Mouse (Mus musculus) layer of hippocampus, adult 2 months (tissue): ENCODE results near the gene 1600014C10Rik. TPM values are rescaled to one million over a fixed set of nuclear protein-coding genes. Genes with fewer than 3 reads are reported as not detected.

Source experiments
- DNase-seq, 2 experiments: peaks; one replicate each; pipeline ENCODE4 v3.0.0; 2022; ENCODE audit warnings: low spot score in 2 of 2
- H3K27ac ChIP-seq: fragments of 200-600 bp; 2 replicates; pipeline ENCODE4 v1.8.1; 2022
- H3K4me3 ChIP-seq: fragments of 200-600 bp; 2 replicates; pipeline ENCODE4 v1.8.1; 2022; ENCODE audit warnings: mild to moderate bottlenecking
- CTCF ChIP-seq: fragments of 200-600 bp; conservative IDR thresholded peaks from 2 replicates; pipeline ENCODE4 v1.8.1; 2022; ENCODE audit warnings: antibody characterized with exemption, mild to moderate bottlenecking, moderate library complexity
- total RNA-seq, 2 experiments: library from RNA; stranded (reverse); gene quantifications; 2 replicates each; pipeline ENCODE4 v1.2.3; 2021

1600014C10Rik gene
- total RNA-seq, 2 experiments from 2014 or later, result 24.0 to 29.5 TPM

DNA sequence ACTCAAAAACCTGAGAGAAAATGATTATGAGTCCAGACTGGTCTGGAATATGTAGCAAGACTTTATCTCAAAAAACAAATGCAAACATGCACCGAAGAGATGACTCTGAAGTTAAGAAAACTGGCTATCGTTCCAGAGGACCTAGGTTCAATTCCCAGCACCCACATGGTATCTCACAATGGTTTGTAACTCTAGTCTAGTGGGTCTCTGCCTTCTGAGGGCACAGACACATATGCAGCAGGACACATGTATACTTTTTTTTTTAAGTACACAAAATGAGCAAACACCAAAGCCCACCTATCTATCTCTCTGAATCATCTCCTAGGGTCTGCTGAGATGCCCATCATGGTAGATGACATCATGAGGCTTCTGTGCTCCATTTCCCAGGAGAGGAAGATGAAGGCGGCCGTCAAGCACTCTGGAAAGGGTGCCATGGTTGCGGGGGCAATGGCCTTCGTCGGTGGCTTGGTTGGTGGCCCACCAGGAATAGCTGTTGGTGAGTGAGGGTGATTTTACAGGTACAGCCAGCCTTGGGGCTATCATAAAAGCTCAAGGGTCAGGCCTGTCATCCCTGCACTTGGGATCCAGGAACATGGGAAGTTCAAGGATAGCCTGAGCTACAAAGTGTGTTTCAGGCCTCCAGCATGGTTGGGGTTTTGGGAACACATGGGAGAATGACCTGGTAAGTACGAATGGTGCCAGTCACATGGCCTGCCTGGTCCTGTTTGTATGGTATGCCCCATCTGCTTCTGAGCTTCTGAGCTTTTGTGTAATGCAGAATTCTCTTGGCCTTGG, 5.5 kb downstream of the 1600014C10Rik start:
- no peak for DNase-seq
- no peak overlapping the region for H3K4me3 ChIP-seq
- no peak for TF ChIP-seq CTCF
- H3K27ac ChIP-seq, result 0 out of 2 replicates have a peak overlapping the region, but pooled peaks have one; percentile 21

DNA sequence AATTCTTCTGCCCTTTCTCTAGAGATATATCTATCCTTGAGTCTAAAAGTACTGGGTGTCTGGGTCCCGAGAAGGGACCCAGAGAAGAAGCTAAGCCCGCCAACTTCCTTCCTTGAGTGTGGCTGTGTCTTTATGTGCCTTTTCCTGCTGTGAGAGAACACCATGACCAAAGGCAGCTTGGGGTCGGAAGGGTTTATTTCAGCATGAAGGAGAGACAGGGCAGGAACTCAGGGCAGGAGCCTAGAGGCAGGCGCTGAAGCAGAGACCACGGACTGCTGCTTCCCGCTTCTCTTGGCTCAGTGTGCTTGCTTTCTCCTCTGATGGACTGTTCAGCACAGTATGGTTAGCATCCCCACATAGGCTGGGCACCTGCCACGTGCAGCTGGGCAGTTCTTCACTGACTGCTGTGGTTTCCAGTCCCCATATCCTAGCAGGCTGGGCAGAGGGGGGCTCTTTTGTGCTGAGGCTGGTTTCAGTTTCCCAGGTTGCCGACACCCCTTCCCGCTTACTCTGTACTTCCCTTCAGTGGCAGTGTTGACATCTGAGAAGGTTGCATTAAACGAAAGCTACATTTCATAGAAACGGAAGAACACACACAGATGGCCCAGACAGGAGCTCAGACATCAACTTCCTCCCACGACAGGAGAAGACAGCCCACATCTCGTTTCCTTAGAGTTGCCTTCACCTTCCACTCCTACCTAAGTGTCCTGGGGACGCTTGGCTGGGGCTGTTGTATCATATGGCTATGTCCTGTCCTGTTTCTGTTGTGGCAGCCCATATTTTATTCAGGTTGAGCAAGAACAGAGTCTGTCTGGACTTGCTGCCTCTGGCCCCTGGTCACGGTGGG, 6.3 kb downstream of the 1600014C10Rik start:
- 0 out of 2 replicates have a peak overlapping the region, but pooled peaks have one; percentile 21 for H3K27ac ChIP-seq
- no peak for DNase-seq
- TF ChIP-seq CTCF, result no peak
- no peak overlapping the region for H3K4me3 ChIP-seq

DNA sequence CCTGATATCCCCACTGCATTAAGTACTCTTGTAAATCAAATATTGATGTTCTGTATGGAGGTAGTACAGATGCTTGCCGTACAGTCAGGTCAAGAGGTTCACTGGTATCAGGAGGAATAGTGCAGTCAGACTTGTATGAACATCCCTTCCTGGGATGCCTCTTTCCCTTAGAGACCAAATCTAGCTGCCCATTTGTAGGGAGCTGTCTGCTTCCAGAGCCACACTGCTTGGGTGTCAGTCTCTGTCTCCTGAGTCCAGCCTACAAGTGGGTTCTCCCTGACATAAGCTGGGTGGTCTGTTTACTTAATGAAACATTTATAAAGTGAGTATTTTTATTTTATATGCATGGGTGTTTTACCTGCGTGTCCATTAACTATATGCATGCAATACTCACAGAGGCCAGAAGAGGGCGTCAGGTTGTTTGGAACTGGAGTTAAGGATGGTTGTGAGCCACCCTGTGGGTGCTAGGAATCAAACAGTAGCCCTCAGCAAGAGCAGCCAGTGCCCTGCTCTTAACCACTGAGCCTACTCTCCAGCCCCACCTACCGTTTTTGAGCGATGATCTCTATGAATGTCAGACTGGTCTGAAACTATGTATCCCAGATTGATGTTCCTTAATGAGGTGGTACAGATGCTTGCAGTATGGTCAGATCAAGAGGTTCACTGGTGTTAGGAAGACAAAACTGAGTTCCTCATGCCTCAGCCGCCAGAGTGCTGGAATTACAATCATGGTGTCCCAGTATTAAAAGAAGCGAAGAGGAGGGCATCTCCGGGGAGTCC, 7.2 kb downstream of the 1600014C10Rik start:
- Histone ChIP-seq H3K27ac (no peak overlapping the region), H3K4me3 (no peak overlapping the region)
- no peak for DNase-seq
- peak; percentile 66 for TF ChIP-seq CTCF

DNA sequence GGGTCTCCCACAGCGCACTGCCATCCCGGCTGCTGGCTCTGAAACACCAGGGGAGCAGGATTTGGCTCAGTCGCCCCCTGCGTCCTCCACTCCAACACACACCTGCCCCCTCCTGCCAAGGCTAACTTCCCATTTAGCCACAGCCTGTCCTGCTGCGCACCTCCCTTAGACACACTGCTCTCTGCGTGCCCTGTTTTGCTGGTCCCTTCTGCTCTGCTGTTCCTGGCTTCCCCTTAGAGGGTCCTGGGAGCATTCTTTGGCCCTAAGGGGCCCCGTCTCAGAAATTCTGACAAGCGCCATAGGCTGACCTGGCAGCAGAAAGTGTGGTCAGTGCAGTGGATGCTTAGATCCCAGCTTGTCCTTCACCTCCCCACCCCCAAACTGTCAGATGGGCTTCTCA, 8.1 kb downstream of the 1600014C10Rik start:
- Histone ChIP-seq H3K27ac (no peak overlapping the region), H3K4me3 (no peak overlapping the region)
- TF ChIP-seq CTCF, result no peak
- no peak for DNase-seq

DNA sequence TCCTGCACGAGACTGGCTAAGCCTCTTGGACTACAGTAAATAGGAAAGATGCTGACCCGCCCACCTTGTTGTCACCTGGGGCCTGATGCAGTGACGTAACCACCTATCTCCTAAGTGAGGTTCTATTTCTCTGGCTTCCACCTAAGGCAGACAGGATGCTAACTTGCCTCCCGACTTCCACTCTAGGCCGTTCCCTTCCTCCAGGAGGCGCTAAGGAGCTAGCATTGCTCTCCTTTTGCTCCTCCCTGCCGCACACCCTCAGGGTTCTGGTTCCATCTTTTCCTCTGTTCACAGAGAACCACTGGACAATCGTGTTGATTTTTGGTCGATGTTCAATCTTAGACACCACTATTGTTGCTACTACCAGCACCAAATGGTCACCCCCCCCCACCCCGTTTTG, 8.6 kb downstream of the 1600014C10Rik start:
- TF ChIP-seq CTCF, result peak; percentile 60
- Histone ChIP-seq H3K27ac (no peak overlapping the region), H3K4me3 (no peak overlapping the region)
- DNase-seq, result no peak

DNA sequence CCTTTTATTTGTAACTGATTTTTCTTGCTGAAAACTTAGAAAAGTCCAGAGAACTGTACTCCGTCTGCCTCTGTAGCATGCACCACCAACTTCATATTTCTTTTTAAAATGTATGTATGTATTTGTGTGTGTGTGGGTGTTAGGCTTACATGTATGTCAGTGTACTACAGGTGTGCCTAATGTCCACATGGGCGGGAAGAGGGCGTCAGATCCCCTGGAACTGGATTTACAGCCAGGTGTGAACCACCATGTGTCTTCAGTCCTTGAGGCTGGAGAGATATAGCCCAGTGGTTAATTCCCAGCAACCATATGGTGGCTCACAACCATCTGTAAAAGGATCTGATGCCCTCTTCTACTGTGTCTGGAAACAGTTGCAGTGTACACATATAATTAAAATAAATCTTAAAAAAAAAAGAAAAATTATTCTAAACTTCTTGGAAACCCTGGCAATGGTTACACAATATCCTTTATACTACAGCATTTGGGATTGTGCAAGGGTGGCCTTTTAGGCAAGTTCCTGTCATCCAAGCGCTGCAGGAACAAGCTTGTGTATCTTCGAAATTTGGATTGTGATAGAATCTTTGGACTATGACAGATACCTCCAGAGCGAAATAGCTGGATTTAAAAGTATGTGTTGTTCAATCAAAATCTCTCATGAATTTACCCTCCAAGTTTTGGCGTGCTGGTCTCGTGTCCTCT, 17.0 kb downstream of the 1600014C10Rik start:
- no peak for TF ChIP-seq CTCF
- H3K4me3 ChIP-seq, result peak overlapping the region; percentile 44
- peak overlapping the region; percentile 95 for H3K27ac ChIP-seq
- DNase-seq, result no peak

DNA sequence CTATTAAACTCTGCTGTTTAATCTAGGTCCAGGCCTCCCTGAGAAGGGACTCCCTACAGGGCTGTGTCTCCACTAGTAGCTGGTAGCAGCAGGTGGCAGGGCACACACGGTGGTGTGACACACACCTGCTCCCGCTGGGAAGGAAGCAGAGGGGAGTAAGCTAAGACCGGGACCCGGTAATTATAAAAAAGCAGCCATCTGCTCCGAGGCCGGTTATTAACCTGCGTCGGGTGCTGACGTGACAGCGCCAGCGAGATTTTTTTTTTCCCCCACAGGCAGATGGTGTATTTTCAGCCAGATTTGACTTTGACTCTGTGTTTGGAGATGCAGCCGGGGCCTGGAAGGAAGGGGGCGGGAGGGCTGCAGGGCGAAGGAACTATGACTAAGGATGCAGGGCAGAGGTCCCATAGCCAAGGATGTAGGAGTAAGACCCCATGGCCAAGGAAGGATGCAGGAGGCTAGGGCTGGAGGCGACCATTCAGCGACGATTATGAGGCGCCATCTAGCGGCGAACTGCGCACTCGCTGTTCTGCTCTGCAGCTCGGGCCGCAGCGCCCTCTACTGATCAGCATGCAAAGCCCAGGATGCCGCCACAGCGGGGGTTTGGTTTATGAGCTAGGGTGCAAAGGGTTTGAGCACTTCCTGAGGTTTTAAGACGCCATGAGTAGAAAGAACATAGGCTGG, 17.7 kb downstream of the 1600014C10Rik start:
- TF ChIP-seq CTCF, result peak; percentile 99
- peak; percentile 81 to 94 for DNase-seq
- H3K4me3 ChIP-seq, result peak overlapping the region; percentile 44
- peak overlapping the region; percentile 95 for H3K27ac ChIP-seq

DNA sequence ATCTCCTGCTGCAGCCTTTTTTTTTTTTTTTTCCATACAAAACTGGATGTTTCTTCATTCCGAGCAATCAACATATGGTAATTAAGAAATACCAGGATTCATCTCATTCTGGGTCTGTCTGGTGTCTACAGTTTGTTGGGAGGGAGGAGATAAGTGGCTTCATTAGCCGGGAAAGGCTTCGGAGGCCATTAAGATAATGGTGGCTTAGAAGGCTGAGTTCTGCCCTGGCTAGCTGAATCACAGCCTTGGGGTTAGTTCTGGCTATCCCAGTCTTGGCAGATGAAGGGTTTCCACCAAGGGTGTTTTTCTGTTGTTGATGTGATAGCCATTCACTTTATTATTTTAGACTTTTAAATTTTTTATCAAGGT, 18.3 kb downstream of the 1600014C10Rik start:
- TF ChIP-seq CTCF, result peak; percentile 1; the same call in 1 of the 2 replicates
- H3K4me3 ChIP-seq, result peak overlapping the region; percentile 44; the same call in 1 of the 2 replicates
- H3K27ac ChIP-seq, result peak overlapping the region; percentile 95
- no peak for DNase-seq

DNA sequence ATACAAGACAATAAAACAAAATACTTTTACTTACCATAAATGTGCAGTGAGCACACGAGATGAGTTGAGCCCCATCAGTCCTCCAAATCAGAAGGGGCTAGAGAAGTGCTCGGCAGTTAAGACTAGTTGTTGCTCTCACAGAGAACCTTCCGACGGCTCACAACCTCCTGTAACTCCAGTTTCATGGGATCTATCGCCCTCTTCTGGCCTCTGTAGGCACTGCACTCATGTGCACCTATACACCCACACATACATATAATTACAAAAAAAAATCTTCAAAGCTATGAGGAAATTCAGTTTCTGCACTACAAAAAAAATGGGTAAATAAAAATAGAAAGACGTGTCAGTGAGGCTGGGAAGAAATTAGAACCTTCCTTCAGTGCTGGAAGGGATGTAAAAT, 21.3 kb downstream of the 1600014C10Rik start:
- Histone ChIP-seq H3K27ac (no peak overlapping the region), H3K4me3 (no peak overlapping the region)
- TF ChIP-seq CTCF, result peak; percentile 62
- no peak for DNase-seq

DNA sequence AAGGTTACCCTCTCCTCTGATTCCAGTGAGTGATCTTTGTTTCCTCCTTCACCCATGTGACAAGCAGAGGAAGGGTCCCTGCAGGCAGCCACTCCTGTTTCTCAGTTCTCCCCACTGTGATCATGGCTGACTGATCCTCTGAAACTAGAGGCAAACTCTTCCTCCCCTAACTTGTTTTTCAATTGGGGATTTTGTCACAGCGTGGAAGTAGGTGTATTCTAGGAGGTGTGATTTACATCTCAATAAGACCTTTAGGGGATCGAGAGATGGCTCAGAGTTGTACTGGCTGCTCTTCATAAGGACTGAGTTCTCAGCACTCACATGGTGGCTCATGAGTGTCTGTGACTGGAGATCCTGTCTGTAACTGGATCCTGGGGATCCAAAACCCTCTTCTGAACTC, 22.8 kb downstream of the 1600014C10Rik start:
- DNase-seq, result no peak
- H3K27ac ChIP-seq, result no peak overlapping the region
- TF ChIP-seq CTCF, result no peak

DNA sequence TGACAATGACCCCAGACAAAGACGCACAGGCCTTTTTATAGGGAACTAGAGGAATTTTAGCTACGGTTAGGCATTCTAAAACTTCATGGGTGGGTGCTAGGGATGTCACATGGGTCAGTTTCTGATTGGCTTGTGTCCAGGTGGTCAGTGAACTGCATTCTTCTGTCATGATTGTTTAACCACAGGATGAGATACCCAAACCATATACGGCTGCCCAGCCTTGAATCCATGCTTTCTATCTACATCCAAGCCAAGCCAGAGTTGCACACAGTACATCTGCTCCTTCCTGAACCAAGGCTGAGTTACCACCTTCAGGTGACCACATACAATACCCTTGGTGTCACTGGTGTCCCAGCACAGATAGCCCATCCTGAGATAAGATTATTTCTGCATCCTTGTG, 23.5 kb downstream of the 1600014C10Rik start:
- DNase-seq, result no peak
- no peak overlapping the region for H3K4me3 ChIP-seq
- TF ChIP-seq CTCF, result no peak
- H3K27ac ChIP-seq, result no peak overlapping the region

More for the DNA sequence above, 22.8 kb downstream of the 1600014C10Rik start:
- no peak overlapping the region for H3K4me3 ChIP-seq

DNA sequence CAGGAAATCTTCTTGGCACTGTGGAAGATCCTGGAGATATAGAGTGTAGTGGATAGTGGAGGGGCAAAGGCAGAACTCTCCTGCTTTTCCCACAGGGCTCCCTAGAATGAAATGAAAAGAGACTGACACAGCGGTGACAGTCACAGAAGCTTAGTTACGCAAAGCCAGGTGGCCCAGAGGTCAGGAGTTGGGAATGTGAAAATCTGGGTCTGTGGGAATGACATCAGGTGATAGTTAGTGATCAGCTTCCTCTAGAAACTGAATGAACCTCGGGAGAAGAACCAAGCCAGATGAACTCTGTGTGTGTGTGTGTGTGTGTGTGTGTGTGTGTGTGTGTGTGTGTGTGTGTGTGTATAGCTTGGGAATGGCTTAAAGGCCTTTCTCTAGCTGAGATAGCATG, 26.0 kb downstream of the 1600014C10Rik start:
- TF ChIP-seq CTCF, result no peak
- DNase-seq, result no peak
- Histone ChIP-seq H3K27ac (no peak overlapping the region), H3K4me3 (no peak overlapping the region)
